Mouse (Mus musculus): ENCODE measurements around the gene Entpd3.
A peak's percentile ranks its signal among the peaks of the same experiment; 100 is the strongest.

The Entpd3 gene

DNA sequence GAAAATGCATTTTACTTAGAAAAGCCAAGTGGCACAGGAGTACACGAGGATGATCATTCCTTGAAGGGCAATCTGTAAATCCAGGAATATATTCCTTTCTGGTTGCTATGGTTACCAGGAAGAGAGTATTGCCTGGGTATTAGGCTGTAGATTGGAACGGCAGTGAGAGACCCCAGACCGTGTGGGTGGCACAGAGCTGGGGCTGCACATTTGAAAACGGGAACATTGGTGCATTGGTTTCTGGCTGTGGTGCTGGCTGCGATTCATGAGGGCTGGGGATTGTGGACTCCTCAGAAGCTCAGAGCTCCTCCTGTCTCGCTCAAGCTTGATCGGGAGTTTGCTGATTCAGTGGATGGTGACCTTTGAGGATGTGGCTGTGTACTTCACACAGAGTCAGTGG is 40.2 kb downstream of the Entpd3 start:
- no peak for DNase-seq (ENCODE audit: low spot score)

GRCm38 (mm10) chr9:120581941-120582618 is 42.5 kb downstream of the Entpd3 start:
- peak; percentile 28 for DNase-seq (ENCODE audit: low spot score)

- peak; percentile 72 for DNase-seq (ENCODE audit: low spot score)
These were observed 43.1 kb downstream of the Entpd3 start for GRCm38 (mm10) chr9:120582619-120583308.

GRCm38 (mm10) chr9:120583314-120583713 is 43.7 kb downstream of the Entpd3 start:
- no peak for DNase-seq (ENCODE audit: low spot score)

DNA sequence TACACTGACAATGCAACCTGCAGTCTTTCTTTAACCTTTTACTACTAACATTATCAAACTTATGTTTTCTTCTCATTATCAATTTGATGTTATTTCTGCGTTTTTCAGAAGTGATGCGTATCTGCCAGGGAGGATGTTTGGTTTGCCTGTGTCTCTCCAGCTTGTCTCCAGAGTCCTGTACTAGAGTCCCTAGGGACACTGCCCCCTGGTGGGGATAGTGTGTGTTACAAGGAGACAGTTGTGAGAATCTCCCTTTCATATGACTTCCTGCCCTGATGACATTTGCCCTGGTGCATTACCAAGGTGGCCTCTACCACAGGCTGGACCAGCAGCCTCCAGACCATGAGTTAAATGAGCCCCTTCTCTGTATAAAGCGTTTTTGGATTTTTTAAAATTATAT is 46.9 kb downstream of the Entpd3 start:
- DNase-seq (ENCODE audit: low spot score), result peak; percentile 76

- peak; percentile 56 for DNase-seq (ENCODE audit: low spot score)
These were observed 51.9 kb downstream of the Entpd3 start for GRCm38 (mm10) chr9:120591490-120591889.

- DNase-seq (ENCODE audit: low spot score), result no peak
These were observed 53.9 kb downstream of the Entpd3 start for GRCm38 (mm10) chr9:120593383-120594101.

DNA sequence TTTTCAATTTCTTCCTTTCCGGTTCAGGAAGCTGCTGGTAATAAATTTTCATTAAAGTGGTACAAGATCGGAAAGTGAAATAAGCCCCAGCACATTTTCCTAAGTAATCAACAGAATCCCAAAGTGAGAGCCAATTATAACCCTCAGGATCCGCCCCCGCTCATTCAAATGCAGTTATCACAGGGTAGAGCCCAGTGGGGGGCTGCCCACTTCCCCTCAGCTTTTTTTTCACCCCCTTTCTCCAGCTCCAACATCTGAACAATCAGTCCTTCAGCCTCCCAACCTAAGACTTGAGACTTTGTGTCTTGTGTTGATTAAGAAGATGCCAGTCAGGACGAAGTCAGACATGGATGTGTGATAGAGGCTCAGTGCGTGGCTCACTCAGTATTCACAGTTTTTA is 55.2 kb downstream of the Entpd3 start:
- DNase-seq (ENCODE audit: low spot score), result no peak

DNA sequence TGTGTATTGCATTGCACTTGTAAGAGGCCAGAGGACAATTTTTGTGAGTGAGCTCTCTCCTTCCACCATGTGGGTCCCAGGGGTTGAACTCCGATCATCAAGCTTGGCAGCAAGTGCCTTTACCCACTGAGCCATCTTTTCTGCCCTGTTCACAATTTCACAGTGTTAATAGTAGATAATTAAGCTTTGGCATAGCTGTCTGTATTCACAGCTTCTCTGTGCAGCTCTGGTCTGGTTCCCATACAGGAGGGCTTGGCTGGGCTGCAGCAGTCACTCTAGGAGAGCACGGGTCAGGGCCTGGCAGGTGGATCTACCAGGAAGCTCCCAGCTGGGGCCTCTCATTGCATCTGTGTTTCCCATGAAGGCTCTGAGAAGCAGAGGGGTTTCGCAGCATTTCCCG is 55.7 kb downstream of the Entpd3 start:
- no peak for DNase-seq (ENCODE audit: low spot score)

GRCm38 (mm10) chr9:120601488-120602171 is 62.0 kb downstream of the Entpd3 start:
- peak; percentile 41 for DNase-seq (ENCODE audit: low spot score)

- DNase-seq (ENCODE audit: low spot score), result no peak
These were observed 62.7 kb downstream of the Entpd3 start for GRCm38 (mm10) chr9:120602172-120602838.

DNA sequence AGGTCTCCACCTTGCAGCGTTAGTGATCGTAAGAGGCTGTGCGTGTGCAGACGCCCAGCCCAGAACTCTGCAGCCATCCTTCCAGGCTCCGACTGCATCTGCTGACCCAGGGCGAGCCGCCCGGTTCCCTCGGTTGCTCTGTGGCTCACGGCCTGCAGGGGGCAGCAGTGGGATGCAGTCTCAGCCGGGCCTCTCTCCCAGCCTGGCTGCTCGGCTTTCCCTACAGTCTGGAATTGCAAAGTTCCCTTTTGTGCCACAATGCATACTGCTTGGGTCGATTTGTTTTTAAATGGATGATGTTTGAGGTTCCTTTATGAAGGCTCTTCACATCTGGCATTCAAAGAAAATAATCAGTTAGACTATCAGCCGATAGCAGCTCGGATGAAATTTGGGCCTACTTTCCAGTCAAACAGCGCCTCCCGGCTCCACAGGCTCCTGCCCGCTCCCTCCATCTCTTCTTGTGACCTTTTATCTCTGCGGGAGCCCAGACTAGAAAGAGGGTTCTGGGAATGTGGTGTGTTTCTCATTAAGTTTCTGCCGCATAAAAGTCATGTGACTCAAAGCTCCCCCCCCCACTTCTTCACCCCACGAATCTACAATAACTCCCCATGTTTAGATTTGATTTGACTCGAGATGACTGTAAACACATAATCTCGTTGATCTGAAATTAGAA is 63.4 kb downstream of the Entpd3 start:
- DNase-seq (ENCODE audit: low spot score), result peak; percentile 40

GRCm38 (mm10) chr9:120603512-120603908 is 63.9 kb downstream of the Entpd3 start:
- DNase-seq (ENCODE audit: low spot score), result no peak

DNA sequence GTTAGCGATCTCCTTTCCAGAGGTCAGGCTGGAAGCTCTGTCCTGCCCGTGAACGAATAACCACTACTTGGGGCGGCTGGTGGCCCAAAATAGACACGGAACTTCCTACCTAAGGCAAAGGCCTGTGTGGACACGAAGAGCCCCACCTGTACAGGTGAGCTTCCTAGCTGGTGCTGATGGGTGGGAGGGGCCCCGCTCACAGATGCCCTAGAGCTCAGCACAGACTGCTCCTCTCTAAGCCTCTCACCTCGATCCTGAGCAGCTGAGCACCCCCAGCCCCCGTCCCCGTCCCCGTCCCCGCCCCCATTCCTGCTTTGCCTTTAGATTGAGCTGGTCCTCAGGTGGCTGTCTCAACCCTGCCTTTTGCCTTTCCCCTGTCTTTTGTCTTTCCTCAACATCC is 64.3 kb downstream of the Entpd3 start:
- no peak for DNase-seq (ENCODE audit: low spot score)

DNA sequence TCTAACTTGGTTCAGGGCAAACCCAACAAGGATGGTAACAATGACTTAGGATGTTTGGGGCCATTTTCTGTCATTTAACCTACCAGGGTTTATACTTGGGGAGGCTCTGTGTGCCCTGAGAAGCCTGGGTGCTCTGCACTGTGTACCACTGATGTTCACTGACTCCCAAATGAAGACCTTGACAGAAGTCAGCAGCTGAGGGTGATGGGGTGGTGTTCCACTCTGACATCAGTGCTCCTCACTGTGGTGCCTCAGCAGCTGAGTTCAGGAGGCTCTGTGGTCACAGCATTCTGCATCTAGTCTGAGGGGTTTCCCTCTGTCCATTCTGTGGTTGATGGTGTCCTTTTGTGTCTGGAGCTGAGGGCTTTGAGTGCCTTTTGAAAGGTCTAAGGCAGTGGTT is 71.4 kb downstream of the Entpd3 start:
- DNase-seq (ENCODE audit: low spot score), result no peak

- DNase-seq (ENCODE audit: low spot score), result no peak
These were observed 74.4 kb downstream of the Entpd3 start for GRCm38 (mm10) chr9:120614059-120614458.

Measured in spleen, adult 12 weeks (tissue).